Mouse (Mus musculus) olfactory bulb, adult 2 months (tissue): ENCODE results near the gene Dennd5a.

Source experiments
- CTCF ChIP-seq: fragments of 200-500 bp; IDR thresholded peaks from 2 replicates; pipeline ENCODE4 v1.5.1; 2012; ENCODE audit warnings: low read depth, mild to moderate bottlenecking, low read length, moderate library complexity; ENCODE audit not compliant: insufficient read depth
- POLR2A ChIP-seq: fragments of 200-500 bp; IDR thresholded peaks from 2 replicates; pipeline ENCODE4 v1.6.1; 2012; ENCODE audit warnings: mild to moderate bottlenecking, low read depth, low read length, moderate library complexity; ENCODE audit not compliant: insufficient read depth

DNA sequence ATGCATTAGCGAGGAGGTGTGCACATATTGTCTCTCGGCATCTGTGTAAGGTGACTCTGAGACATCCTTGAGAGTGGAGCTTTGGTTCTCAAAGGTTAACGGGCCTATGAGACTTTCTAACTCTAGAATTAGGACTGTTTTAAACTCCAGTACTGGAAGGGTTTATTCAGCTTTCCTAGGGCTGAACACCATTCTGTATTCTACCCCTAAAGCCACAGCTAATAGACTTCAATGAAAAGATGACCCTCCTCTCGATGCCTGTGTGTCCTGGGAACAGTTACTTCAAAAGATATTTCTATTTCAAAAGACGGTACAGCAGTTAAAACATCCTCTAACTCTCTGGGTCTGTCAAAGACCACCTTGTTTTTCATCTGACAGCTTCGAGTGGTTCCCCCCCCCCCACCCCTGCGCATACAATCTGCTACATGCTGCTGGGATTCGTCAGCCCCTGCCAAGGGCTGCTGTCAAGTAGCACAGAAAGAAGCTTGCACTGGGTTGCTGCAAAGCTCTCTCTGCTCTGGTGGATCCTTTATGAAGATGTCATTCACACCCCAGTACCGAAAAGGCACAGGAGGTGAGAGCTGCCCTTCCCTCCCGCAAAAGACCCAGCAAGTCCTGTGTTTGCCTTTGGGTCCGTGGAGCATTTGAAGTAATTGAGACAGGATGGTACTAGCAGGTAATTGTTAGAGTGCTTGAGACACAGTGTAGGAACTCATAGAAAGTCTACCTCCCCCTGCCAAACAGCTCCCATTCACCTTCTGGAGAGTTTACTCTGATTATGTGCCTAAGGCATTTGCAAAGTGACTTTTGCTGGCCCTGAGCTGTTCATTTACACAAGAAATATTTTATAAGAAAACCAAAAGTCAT is 111.2 kb downstream of the Dennd5a start:
- TF ChIP-seq CTCF (no peak), POLR2A (no peak)
